Mouse (Mus musculus) CH12F3 (cell line): Measurements from ENCODE around the gene Gja10.

ENCODE experiments used
- in situ Hi-C: fragments of 300-500 bp; cut with MboI; formaldehyde crosslinking; loops from 2 replicates; pipeline ENCODE4 v1.14.3; 2020; ENCODE audit warnings: low sequenced_read_pairs

The Gja10 gene

GRCm38 (mm10) chr4:32562319-32563115 lies 40.0 kb downstream of the Gja10 start:
- in situ Hi-C loops, result loop anchor here (10.0 kb wide), 1 partner anchor 508 kb away; no protein-coding TSS in a partner anchor

DNA sequence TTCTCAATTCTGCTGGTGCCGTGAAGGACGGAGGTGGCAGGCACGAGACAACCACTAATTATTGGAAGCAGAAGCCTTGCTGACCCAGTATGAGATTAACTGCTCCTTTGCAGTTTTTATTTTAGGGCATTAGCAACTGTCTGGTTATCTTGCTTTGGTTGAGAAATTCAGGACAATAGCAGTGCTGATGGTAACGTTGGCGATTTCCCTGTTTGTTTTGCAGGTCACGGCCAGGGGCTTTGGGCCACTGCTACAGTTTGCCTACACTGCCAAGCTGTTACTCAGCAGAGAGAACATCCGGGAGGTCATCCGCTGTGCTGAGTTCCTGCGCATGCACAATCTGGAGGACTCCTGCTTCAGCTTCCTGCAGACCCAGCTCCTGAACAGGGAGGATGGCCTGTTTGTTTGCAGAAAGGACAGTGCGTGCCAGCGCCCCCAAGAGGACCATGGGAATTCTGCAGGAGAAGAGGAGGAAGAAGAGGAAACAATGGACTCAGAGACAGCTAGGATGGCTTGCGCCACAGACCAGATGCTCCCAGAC lies 40.9 kb downstream of the Gja10 start:
- in situ Hi-C loops, result loop anchor here (10.0 kb wide), 1 partner anchor 507 kb away; no protein-coding TSS in a partner anchor

- in situ Hi-C loops, result loop anchor here (10.0 kb wide), 1 partner anchor 506 kb away; no protein-coding TSS in a partner anchor
These were observed 41.6 kb downstream of the Gja10 start for GRCm38 (mm10) chr4:32560724-32561554.

- in situ Hi-C loops, result loop anchor here (10.0 kb wide), 1 partner anchor 505 kb away; no protein-coding TSS in a partner anchor
These were observed 42.3 kb downstream of the Gja10 start for GRCm38 (mm10) chr4:32560246-32560645.

- in situ Hi-C loops, result no loop called here
These were observed 47.1 kb downstream of the Gja10 start for GRCm38 (mm10) chr4:32555506-32555905.

GRCm38 (mm10) chr4:32551337-32551736 lies 51.2 kb downstream of the Gja10 start:
- in situ Hi-C loops, result no loop called here

DNA sequence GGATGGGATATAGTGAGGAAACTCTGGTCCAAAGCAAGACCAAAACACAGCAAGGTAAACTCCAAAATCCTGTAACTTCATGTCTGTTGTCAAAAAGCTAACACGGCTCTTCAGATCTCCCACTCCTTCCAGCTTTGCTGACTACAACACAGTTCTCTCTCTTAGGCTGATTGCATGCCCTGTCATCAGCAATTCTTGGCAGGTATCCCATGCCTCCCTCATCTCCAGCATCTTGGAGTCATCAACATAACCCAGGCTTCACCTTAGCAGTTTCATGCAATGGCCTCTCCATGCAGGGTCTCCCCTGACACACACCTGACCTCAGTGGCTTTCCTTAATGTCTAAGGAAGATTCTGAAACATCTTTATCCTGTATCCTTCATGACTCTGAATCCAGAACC lies 53.4 kb downstream of the Gja10 start:
- in situ Hi-C loops, result no loop called here
